Mouse (Mus musculus) hindbrain, embryonic 16.5 days (tissue): ENCODE data around the gene Sash1. TPM values are rescaled to one million over a fixed set of nuclear protein-coding genes. Genes with fewer than 3 reads are reported as not detected.

Experiments used
- ATAC-seq: fragments of 200-750 bp; cut with Nextera tagmentation; 2 replicates; pipeline ENCODE4 v1.8.0; 2017; ENCODE audit warnings: moderate TSS enrichment, moderate library complexity
- H3K27ac ChIP-seq: fragments of 300-500 bp; sonication (generic); 2 replicates; pipeline ENCODE4 v1.5.1; 2014; ENCODE audit warnings: low read depth, mild to moderate bottlenecking, control low read depth, low read length, moderate library complexity
- H3K27me3 ChIP-seq: fragments of 300-500 bp; sonication (generic); replicated peaks from 2 replicates; pipeline ENCODE4 v1.6.1; 2014; ENCODE audit warnings: low read length; ENCODE audit not compliant: control insufficient read depth, insufficient read depth
- H3K36me3 ChIP-seq: fragments of 300-500 bp; sonication (generic); 2 replicates; pipeline ENCODE4 v1.6.1; 2014; ENCODE audit warnings: mild to moderate bottlenecking, low read length, moderate library complexity, mixed read lengths; ENCODE audit not compliant: control insufficient read depth, insufficient read depth
- H3K4me1 ChIP-seq: fragments of 300-500 bp; sonication (generic); 2 replicates; pipeline ENCODE4 v1.6.1; 2014; ENCODE audit warnings: low read depth, low read length; ENCODE audit not compliant: control insufficient read depth, insufficient read depth
- H3K4me2 ChIP-seq: fragments of 300-500 bp; sonication (generic); 2 replicates; pipeline ENCODE4 v1.6.1; 2014; ENCODE audit warnings: mild to moderate bottlenecking, low read length, control low read depth, moderate library complexity
- H3K4me3 ChIP-seq: fragments of 300-500 bp; sonication (generic); 2 replicates; pipeline ENCODE4 v1.5.1; 2014; ENCODE audit warnings: mild to moderate bottlenecking, low read length, control low read depth, moderate library complexity
- H3K9ac ChIP-seq: fragments of 300-500 bp; sonication (generic); 2 replicates; pipeline ENCODE4 v1.6.1; 2014; ENCODE audit warnings: low read depth, mild to moderate bottlenecking, control low read depth, low read length, moderate library complexity
- H3K9me3 ChIP-seq: fragments of 300-500 bp; sonication (generic); 2 replicates; pipeline ENCODE4 v1.6.1; 2014; ENCODE audit warnings: mild to moderate bottlenecking, low read length, moderate library complexity; ENCODE audit not compliant: control insufficient read depth
- WGBS: fragments of 180-500 bp; shearing (Covaris S2); extraction: QIAGEN DNeasy Blood & Tissue Kit; methylation state at CpG from one replicate; pipeline ENCODE4 v1.1.7; 2014; 5-methylcytosine and 5-hydroxymethylcytosine counted together
- polyA plus RNA-seq: library from polyadenylated mRNA; unstranded; fragments of >200 nt; fragmentation: Nextera tagmentation; extraction: Ambion mirVana; gene quantifications from 2 replicates; pipeline ENCODE4 v1.2.1, GENCODE M21; 2015

The Sash1 gene
- polyA plus RNA-seq, 1 experiment from 2014 or later, result 4.2 TPM

- H3K27me3 ChIP-seq, result no peaks in the 10 kb centered on the region
- H3K9me3 ChIP-seq, result no peaks in the 10 kb centered on the region
- no peaks in the 10 kb centered on the region for H3K36me3 ChIP-seq
- H3K4me1 ChIP-seq, result no peaks in the 10 kb centered on the region
- no peak overlapping the region for H3K4me3 ChIP-seq
- no peak overlapping the region for H3K9ac ChIP-seq
- ATAC-seq, result no peak
- 85% methylated on average over 5 of the region's 5 CpGs for WGBS
- no peak overlapping the region for H3K4me2 ChIP-seq
- H3K27ac ChIP-seq, result no peak overlapping the region
Measured at GRCm38 (mm10) chr10:8676722-8677121, 209.1 kb downstream of the Sash1 start.
